Mouse (Mus musculus) erythroblast, embryonic 14.5 days (primary cell): Measurements from ENCODE around the gene Zfyve21.

Experiments
- GATA1 ChIP-seq: IDR thresholded peaks from 2 replicates; pipeline ENCODE4 v1.6.1; 2012; ENCODE audit warnings: low read length, inconsistent platforms, mixed read lengths
- TAL1 ChIP-seq: IDR thresholded peaks from 3 replicates; pipeline ENCODE4 v1.6.1; 2012; ENCODE audit warnings: low read length, inconsistent platforms, mixed read lengths

- TF ChIP-seq TAL1 (no peak), GATA1 (no peak)
Measured at GRCm38 (mm10) chr12:111809762-111810161, 4.2 kb upstream of the Zfyve21 start.
